Mouse (Mus musculus) layer of hippocampus, postnatal 36 days (tissue): ENCODE results near the gene Myo1d. TPM values are rescaled to one million over a fixed set of nuclear protein-coding genes. Genes with fewer than 3 reads are reported as not detected.

Experiments
- DNase-seq, 2 experiments: peaks; one replicate each; pipeline ENCODE4 v3.0.0; 2022
- total RNA-seq, 2 experiments: library from RNA; stranded (reverse); gene quantifications; 2 replicates each; pipeline ENCODE4 v1.2.3; 2021

Myo1d gene
- total RNA-seq: 1 to 10 TPM; 7.0 to 7.8 TPM

DNA sequence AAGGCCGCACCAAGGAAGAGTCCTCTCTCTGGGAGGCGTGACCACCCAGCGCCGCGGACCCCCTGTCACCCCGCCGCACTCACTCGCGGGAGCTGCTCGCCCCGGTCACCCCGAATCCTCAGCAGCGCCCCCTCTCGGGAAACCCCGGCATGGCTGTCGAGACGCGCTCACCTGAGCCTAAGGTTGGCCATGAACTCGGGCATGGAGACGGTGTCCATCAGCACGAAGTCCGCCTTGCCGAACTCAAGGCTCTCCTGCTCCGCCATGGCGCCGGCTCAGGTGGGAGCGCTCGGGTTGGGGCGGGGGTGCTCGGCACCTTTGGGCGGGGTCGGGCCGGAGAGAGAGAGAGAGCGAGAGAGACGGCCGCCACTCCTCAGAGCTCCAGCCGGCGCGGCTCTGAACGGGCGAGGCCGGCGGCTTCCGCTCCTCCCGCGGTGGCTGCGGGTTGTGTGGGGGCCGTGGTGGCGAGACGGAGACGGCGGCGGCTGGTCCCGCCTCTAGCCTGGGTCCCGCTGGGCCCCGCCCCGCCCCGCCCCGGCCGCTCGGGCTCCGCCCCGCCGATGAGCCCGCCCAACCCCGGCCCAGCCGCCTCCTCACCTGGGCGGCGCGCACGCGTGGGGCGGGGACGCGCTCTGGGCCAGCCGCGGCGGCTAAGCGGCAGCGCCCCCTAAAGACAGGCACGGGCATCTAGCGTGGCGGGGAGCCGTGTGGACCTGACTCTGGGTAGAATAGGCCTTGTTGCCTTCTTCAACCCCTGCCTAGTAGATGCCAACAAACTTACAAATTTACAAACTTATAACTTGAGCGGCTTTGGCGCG lies at the start of gene Myo1d:
Gene Myo1d, minus strand, starts transcription at position 499 of the 818 bp plus-strand sequence.
- peak; percentile 82 to 85 for DNase-seq

DNA sequence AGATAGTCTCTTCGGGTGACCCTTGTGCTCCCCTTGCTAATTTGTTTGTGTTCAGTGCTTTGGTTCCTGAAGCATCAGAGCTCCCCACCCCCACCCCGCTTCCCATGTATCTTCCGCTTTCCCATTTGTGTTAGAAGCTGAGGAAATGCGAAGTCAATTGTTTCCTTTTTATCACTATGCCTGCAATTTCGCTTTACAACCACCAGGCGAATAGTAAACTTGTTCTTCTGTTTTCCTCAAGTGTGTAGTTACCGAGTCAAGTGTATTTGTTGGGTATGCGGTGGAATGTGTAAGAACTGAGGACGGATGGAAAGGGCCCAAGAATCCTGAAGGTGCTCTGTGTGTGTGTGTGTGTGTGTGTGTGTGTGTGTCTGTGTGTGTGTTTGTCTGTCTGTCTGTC lies 42.0 kb upstream of the Myo1d start:
- DNase-seq: no peak

DNA sequence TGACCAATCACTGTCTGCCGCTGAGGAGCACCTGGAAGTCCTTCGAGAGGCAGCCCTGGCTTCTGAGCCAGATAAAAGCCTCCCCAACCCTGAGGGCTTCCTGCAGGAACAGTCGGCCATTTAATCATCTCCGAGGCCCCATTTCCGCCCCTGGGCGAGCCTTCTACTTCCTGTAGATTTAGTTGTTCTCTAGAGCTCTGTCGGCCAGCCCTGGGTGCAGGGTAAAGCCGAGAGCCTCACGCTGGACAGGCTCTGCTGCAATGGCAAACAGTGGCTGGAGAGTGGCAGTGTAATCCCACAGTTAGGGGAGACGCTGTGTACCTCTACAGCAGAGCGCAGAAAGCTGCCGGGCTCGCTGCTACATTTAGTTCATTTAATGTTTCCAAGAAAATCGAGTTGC lies 41.5 kb upstream of the Myo1d start:
- DNase-seq: no peak

DNA sequence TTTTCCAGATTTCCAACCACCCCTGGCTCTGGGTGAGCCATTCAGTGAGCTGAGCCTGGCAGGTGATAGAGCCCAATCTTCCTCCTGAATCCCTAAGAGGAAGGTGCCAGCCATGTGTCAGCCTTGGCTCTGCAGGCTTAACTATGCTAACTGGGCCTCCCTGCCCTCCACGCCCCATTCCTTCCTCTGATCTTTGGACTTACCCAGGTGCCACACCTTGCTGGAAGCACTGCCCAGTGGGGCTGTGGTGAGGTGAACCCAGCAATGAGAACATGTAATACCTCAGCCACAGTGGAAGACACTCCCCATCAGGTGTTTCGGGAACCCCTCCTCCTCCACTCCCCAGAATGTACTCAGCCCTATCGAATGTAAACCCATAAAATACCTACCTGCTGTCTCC lies 40.3 kb upstream of the Myo1d start:
- DNase-seq: no peak

DNA sequence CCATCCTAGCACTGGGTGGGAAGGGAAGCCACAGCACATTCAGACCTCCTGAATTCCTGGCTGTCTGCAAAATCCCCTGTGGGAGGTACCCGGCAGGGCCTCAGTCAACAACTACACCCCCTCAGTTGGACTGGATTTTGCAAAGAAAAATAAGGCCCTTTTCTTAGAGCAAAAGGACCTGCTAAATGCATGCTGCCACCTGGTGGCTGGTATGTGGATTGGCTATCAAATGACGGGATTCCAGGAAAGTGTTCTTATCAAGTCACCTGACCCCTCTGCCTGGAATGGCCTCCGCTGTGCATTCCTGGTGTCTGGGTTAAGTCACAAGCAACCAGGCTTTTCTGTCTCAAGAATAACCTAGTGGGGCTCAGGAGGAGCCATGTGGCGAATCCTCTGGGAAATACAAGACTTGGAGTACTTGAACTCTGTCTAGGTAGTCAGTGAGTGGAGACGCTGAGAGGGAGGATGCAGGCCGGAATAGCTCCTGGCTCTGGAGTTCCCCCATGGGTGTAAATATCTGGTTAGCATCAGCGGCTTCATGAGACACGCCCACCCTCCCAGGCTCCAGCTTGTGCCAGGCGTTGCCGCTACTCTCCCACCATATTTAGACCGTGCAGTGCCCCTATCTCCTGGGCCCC lies 38.4 kb upstream of the Myo1d start:
- peak; percentile 46 to 54 for DNase-seq

DNA sequence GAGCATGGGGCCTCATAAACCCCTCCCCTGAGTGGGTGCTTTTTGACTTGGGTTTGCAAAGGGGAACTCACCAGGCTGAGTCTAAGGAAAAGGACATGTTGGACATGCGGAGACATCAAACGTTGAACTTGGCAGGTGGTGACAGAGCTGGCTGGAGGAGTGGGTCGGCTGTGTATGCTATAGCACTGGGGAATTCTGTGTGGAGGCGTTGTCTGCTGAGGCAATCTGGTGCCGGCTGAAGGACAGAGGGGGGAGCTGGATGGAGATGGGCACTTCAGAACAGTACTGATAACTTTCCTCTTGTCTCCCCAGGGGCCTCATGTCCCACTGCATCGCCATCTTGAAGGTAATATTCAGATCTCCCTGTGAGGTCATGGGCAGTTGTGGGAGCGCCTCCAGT lies 35.5 kb upstream of the Myo1d start:
- no peak for DNase-seq

DNA sequence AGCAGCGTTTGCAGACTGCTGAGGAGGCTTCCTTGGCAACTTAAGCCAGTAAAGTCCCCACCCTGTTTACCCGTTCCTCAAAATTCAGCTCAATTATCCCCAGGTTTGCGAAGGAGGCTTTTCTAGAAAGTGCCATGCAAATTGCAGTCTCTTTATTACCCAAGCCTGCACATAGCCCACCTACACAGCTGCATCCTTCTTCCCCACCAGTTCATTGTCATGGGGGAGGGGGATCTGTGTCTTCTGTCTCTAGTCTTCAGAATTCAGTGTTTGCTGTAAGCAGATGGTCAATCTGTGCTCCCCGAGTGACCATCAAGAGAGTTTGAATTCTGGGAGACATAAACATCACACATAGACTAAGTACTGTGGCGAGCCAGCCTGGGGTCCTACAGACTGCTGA lies 31.3 kb upstream of the Myo1d start:
- no peak for DNase-seq

DNA sequence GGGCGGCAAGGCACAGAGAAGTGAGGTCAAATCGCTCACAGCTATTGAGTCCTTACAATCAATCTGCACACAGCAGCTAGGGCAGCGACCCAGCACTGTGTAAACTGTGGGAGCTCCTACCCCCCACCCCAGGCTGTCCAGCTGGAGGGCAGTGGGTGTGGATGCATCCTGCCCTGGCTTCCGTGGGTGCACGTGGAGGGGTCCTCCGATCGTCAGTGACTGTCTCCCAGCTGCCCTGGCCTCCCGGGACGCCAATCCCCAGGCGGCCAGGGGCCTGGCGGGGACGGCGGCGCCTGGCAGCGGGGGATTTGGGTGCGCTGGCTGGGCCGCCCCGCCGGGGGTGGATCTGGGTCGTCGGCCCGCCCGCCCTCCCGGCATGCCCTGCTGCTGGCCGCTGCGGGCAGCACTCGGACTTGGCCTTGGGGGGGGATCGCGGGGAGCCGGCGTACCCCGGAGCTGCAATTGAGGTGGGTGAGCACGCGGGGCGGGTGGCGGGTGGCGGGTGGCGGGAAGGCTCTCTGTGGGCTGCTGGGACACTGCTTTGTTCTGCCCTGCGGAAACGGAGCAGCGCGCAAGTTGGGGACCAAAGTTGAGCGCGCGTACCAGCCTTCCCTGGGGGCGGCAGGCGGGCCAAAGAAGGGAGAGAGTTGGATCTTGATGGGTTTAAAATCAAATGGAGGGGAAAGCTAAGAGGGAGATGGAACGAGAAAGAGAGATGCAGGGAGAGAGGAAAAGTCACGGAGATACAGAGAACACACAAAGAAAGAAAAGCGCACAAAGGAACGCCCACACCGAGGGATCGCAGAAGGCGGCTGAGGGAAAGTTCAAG lies 30.4 kb upstream of the Myo1d start, which contains the start of gene Tmem98:
Gene Tmem98, plus strand, starts transcription at position 183 of the 829 bp plus-strand sequence.
- DNase-seq: peak; percentile 18 to 36

DNA sequence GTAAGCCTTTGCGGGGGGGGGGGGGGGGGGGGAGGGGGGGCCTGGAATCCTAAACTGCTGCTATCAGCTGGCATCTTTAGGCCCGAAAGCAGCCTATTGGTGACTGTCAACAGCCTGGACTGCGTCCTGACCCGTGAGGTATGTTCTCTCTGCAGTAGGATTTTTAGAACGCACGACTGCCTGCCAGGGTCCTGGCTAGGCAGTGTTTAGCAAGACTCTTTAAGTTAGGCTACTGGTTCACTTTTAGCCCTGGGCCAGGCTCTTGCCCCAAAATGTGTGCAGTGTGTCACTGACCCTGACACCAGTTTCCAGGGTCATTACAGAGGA lies 29.8 kb upstream of the Myo1d start:
- DNase-seq: no peak

DNA sequence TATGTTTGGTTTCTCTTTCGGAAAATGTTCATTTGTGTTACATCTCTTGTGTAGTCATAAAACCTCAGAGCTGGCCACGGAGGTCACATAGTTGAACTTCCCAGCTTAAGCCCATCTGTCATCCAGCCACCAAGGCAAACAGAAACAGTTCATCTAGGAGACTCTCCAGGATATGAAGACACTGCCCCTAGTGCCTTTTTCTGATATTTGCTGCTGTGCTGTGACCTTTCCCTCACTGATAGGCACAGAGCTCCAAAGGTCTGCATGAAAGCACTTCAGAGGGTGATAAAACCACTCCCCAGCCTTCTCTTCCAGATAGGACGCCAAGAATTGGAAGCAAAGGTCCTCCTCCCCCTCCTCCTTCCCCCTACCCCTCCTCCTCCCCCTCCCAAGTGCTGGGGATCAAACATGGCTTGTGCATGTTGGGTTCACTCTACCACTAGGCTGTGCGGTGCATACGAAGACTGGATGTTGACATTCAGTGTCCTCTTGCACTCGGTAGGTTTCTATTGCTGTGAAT lies 28.8 kb upstream of the Myo1d start:
- DNase-seq: no peak

DNA sequence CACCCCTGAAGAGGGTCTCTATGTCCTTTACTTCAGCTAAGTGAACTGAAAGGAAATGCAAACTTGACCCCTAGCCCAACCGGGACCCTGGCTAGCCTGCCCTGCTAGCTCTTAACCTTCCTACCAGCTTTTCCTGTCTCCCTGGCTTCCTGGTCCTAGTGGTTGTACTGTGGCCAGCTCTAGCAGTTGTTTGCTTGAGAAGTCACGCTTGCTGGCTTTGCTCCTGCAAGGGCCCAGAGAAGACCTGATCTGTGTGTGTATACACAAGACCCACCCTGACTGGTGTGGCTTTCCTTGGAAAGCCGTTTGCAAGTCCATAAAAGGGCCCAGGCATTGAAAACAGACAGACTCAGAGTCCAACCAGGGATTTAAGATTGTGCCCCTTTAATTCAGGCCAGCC lies 22.9 kb upstream of the Myo1d start:
- no peak for DNase-seq

DNA sequence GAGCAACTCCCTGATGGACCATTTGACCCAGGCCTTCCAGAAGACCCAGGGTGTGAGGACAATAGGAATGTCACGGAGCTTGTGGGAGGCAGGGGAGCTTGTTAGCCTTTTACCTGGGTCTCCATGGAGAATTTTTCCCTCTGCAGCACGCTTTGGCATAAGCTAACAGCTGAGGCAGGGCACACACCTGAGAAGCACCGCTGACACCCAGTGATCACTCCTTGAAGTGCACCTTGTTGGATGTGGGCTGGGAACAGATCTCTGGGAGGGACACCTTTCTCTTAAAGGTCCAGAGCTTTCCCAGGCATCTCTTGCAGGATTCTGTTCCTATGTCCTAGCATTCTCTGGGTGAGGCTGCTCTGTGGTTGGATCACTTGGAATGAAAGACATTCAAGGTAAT lies 20.2 kb upstream of the Myo1d start:
- no peak for DNase-seq

DNA sequence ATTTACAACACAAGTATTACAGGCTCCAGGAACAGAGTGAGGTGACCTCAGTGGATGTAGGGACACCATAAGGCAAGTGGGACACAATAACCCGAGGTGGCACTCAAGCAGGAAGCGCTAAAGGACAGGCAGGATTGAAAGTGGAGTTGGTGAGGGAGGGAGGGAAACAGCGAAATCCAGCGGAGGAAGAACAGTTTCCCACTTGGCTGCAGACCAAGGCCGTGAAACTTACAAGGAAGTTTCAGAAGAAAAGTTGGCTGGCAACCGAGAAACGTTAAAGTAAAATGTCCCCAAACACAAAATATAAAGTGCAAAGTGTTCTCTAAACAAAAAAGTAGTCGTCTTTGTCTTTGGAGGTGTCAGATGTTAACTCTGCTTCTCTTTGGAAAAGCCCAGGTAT lies 15.6 kb upstream of the Myo1d start:
- DNase-seq: no peak

DNA sequence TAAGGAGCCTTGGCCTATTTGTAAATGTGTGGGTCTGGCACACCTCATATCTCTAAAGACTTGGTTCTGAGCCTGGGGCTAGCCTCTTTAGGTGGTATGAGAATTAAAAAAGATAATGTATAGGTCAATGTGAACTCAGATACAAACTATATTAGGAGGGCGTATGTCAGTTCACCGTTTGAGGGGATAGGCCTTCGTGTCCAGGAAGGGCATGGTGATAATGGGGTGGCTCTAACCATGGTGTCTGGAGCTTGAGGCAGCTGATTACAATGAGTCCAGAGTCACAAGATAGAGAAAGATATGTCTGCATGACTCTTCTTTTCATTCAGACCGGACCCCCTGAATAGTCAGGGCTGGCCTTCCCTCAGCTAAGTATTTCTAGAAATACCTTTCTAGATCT lies 14.5 kb upstream of the Myo1d start:
- DNase-seq: no peak

DNA sequence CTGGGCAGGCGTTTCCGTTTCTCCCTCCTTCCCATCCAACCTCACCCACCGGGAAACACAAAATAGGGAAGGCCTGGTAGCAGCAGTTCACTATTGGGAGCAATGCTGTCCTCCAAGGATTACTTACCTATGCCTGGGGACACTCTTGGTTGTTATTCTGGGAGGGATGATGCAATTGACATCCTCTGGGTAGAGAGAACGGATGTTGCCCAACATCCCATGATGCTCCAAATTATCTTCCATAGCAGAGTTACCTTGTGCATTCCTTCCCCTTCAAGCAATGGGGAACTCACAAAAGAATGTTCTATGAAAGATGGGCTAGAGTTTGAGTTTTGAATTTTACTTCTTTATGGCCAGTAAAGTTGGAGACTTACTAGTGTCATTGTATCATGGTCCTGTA lies 13.6 kb upstream of the Myo1d start:
- no peak for DNase-seq

DNA sequence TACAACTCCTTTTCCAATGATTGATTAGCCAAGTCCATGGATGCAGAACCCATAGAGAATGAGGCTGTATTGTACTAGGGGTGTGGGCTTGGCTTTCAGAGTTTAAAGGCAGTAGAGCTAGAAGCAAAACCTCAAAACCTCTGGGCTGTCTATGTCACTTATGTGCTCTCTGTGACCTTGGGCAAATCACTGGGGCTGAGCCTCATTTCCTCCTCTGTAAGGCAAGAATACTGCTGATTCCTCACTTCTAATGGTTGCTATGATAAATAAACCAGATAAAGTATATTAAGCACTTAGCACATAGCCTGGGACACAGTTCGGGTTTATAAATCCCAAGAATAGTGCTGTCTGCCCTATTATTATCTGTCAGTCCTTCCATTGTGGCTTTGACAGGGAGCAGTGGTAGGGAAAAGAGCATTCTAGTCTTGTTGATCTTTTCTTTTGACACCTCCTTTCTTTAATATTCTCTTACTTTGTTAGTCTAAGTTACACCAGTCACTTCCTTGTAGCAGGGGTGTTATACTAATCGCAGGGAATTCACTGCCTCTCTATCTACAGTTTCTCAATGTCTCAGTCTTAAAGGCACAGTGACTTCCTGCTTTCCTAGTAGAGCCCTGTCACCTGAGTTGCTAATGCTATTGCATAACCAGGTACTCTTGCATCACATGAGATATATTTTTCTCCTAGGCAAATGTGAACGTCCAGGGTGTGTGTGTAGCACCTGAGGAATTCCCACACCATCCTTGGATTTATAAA lies 12.0 kb upstream of the Myo1d start:
- no peak for DNase-seq

DNA sequence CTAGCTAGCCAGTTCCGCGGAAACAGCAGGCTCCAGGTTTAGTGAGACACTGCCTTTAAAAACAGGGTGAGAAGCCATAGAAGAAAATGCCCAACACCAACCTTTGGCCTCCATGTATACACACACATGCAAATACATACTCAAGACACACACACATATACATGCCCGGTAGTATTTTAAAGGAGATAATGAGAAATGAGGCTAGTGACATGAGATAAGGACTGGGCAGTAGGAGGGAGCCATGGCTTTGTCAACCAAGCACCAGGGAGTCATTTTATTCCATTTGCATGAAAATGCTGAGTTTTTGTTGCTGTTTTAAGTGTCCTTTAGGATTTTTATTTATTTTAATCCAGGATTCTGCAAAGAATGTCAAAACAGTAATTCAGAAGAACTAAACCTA lies 10.6 kb upstream of the Myo1d start:
- no peak for DNase-seq

DNA sequence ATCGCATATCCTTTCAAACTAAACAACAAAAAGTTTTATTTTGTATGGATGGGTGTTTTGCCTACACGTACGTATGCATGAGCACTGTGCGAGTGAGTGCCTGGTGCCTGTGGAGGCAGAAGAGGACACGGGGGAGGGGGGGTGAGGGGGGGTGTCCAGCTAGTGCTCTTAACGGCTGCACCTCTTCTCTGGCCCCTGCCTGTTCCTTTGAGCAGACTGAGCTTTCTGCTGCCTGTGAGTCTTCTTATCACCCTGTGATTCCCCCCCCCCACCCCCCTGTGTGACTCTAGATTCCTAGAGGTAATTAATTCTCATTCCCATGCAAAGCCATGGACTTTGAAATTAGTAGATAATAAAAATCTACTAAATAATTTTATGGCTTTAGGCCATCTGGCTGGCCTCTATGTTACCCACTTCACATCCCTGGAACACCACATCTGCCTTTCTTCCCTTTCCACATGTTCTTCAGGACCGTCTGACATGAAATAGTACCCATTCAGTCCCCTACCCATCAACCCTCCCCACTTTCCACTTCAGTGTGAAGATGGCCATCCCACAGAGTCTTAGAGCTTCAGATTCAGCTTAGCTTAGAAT lies 9.9 kb upstream of the Myo1d start:
- no peak for DNase-seq

DNA sequence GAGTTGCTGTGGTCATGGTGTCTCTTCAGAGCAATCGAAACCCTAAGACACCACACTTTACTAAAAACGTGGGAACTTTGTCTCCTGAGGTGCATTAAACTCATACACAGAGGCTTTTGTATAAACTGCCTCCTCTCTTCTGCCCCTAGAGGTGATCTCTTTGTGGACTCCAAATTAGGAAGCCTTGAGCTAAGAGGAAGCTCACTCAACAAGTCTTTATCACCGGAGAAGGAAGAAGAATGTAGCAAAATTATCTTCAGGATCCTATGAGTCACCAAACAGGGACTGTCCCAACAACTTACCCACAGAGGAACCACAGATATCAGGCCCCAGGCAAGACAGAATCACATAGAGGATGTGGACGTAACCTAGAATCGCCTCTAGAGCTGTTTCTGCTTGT lies 5.8 kb upstream of the Myo1d start:
- DNase-seq: no peak

DNA sequence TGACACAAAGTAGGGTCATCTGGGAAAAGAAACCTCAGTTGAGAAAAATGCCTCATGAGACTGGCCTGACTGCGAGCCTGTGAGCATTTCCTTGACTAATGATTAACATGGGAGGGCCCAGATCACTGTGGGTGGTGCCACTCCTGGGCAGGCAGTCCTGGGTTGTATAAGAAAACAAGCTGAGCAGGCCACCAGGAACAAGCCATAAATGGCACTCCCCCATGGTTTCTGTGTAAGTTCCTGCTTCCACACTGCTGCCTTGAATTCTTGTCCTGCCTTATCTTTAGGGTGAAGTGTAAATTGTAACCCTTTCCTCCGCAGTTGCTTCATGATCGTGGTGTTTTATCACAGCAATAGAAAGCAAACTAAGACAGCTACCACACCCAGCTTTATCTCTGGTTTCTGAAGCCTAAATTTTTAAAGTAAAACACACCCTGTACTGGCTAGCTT lies 4.5 kb upstream of the Myo1d start:
- DNase-seq: no peak

DNA sequence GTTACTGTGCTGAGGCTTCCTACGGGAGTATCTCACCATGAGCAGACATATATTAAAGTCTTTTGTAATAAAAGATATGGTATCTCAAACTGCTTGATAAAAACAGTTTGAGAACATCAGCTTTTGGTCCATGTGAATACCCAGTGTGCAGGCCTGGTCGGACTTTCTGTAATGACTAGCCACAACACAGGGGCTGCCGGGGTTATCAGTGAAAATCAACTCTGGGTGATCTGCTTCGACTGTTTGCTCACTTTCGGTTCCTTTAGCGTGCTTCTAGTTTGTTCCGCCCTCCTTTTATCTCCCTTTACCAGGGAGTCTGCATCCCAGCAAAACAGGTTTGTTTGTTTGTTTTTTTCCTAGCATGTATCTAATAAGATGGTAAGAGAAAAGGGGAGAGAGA lies 3.6 kb upstream of the Myo1d start:
- no peak for DNase-seq

DNA sequence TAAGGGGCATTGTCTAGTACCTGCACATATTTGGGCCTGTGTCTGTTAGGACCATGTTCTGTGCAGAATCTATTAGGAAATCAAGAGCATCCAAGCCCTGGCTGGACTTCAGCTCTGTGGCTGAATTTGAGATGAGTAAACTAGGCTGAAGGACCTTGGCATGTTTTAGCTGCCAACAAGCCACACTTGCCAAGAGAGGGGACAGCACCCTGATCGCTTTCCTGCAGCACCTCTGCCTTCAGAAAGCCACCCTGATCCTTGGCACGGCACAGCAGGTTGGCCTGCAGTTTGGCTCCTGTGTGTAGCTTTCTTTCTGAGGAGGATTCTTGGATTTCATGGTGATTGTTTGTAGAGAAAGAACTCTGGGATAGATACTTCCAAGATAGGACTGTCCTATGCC lies 1.7 kb upstream of the Myo1d start:
- DNase-seq: no peak
